Mouse (Mus musculus): Measurements from ENCODE around the gene Arhgef28. TPM values are rescaled to one million over a fixed set of nuclear protein-coding genes. Genes with fewer than 3 reads are reported as not detected.

Arhgef28 gene
- polyA plus RNA-seq, 1 experiment from 2014 or later, result 38.6 TPM

- 90% methylated on average over 2 of the region's 2 CpGs for WGBS
- Histone ChIP-seq H3K4me2 (replicated peaks; ENCODE audit: low read depth, low read length) (no peak overlapping the region), H3K27me3 (ENCODE audit: control insufficient read depth, insufficient read depth, low read length) (no peaks in the 10 kb centered on the region), H3K4me1 (ENCODE audit: control insufficient read depth, insufficient read depth, low read length) (peaks cover under 1% of the 10 kb centered on the region; the same call in 1 of the 2 replicates), H3K9me3 (ENCODE audit: control insufficient read depth, low read length) (no peaks in the 10 kb centered on the region), H3K27ac (ENCODE audit: low read depth, low read length) (no peak overlapping the region), H3K9ac (ENCODE audit: low read depth, low read length) (no peak overlapping the region), H3K4me3 (ENCODE audit: low read length) (no peak overlapping the region), H3K36me3 (ENCODE audit: control insufficient read depth, insufficient read depth, low read length) (no peaks in the 10 kb centered on the region)
- ATAC-seq (ENCODE audit: low FRiP score, low TSS enrichment), result no peak
Observed at GRCm38 (mm10) chr13:97976642-97977041, 229.6 kb downstream of the Arhgef28 start.

- Histone ChIP-seq H3K9me3 (ENCODE audit: control insufficient read depth, low read length) (no peaks in the 10 kb centered on the region), H3K36me3 (ENCODE audit: control insufficient read depth, insufficient read depth, low read length) (no peaks in the 10 kb centered on the region), H3K27me3 (ENCODE audit: control insufficient read depth, insufficient read depth, low read length) (no peaks in the 10 kb centered on the region; the same call in 1 of the 2 replicates), H3K27ac (ENCODE audit: low read depth, low read length) (no peak overlapping the region), H3K4me2 (replicated peaks; ENCODE audit: low read depth, low read length) (no peak overlapping the region), H3K4me1 (ENCODE audit: control insufficient read depth, insufficient read depth, low read length) (no peaks in the 10 kb centered on the region), H3K9ac (ENCODE audit: low read depth, low read length) (no peak overlapping the region), H3K4me3 (ENCODE audit: low read length) (no peak overlapping the region)
- 67% methylated on average over 6 of the region's 6 CpGs for WGBS
- no peak for ATAC-seq (ENCODE audit: low FRiP score, low TSS enrichment)
Observed at GRCm38 (mm10) chr13:97974532-97975194, 231.6 kb downstream of the Arhgef28 start.

GRCm38 (mm10) chr13:97973915-97974314, 232.3 kb downstream of the Arhgef28 start:
- ATAC-seq (ENCODE audit: low FRiP score, low TSS enrichment), result no peak
- Histone ChIP-seq H3K27me3 (ENCODE audit: control insufficient read depth, insufficient read depth, low read length) (no peaks in the 10 kb centered on the region; the same call in 1 of the 2 replicates), H3K9me3 (ENCODE audit: control insufficient read depth, low read length) (no peaks in the 10 kb centered on the region), H3K36me3 (ENCODE audit: control insufficient read depth, insufficient read depth, low read length) (no peaks in the 10 kb centered on the region), H3K27ac (ENCODE audit: low read depth, low read length) (no peak overlapping the region), H3K9ac (ENCODE audit: low read depth, low read length) (no peak overlapping the region), H3K4me2 (replicated peaks; ENCODE audit: low read depth, low read length) (no peak overlapping the region), H3K4me1 (ENCODE audit: control insufficient read depth, insufficient read depth, low read length) (no peaks in the 10 kb centered on the region), H3K4me3 (ENCODE audit: low read length) (no peak overlapping the region)
- 71% methylated on average over 4 of the region's 4 CpGs for WGBS

GRCm38 (mm10) chr13:97966077-97966476, 240.2 kb downstream of the Arhgef28 start:
- H3K36me3 ChIP-seq (ENCODE audit: control insufficient read depth, insufficient read depth, low read length), result peaks cover 12% of the 10 kb centered on the region; the same call in 1 of the 2 replicates
- H3K4me2 ChIP-seq (replicated peaks; ENCODE audit: low read depth, low read length), result no peak overlapping the region
- H3K4me3 ChIP-seq (ENCODE audit: low read length), result no peak overlapping the region
- H3K4me1 ChIP-seq (ENCODE audit: control insufficient read depth, insufficient read depth, low read length), result no peaks in the 10 kb centered on the region
- no peaks in the 10 kb centered on the region for H3K9me3 ChIP-seq (ENCODE audit: control insufficient read depth, low read length)
- no peak overlapping the region for H3K9ac ChIP-seq (ENCODE audit: low read depth, low read length)
- H3K27me3 ChIP-seq (ENCODE audit: control insufficient read depth, insufficient read depth, low read length), result no peaks in the 10 kb centered on the region; the same call in 1 of the 2 replicates
- ATAC-seq (ENCODE audit: low FRiP score, low TSS enrichment), result no peak
- no peak overlapping the region for H3K27ac ChIP-seq (ENCODE audit: low read depth, low read length)
- WGBS, result 79% methylated on average over 5 of the region's 5 CpGs

GRCm38 (mm10) chr13:97964892-97965424, 241.3 kb downstream of the Arhgef28 start:
- Histone ChIP-seq H3K4me2 (replicated peaks; ENCODE audit: low read depth, low read length) (no peak overlapping the region), H3K4me1 (ENCODE audit: control insufficient read depth, insufficient read depth, low read length) (no peaks in the 10 kb centered on the region), H3K4me3 (ENCODE audit: low read length) (no peak overlapping the region), H3K27ac (ENCODE audit: low read depth, low read length) (no peak overlapping the region), H3K36me3 (ENCODE audit: control insufficient read depth, insufficient read depth, low read length) (peaks cover 12% of the 10 kb centered on the region; the same call in 1 of the 2 replicates), H3K9ac (ENCODE audit: low read depth, low read length) (no peak overlapping the region), H3K9me3 (ENCODE audit: control insufficient read depth, low read length) (no peaks in the 10 kb centered on the region), H3K27me3 (ENCODE audit: control insufficient read depth, insufficient read depth, low read length) (no peaks in the 10 kb centered on the region; the same call in 1 of the 2 replicates)
- ATAC-seq (ENCODE audit: low FRiP score, low TSS enrichment), result 0 out of 2 replicates have a peak, but pooled peaks have one; percentile 28
- WGBS, result 53% methylated on average over 9 of the region's 9 CpGs

- no peak overlapping the region for H3K4me2 ChIP-seq (replicated peaks; ENCODE audit: low read depth, low read length)
- no peaks in the 10 kb centered on the region for H3K27me3 ChIP-seq (ENCODE audit: control insufficient read depth, insufficient read depth, low read length)
- no peak for ATAC-seq (ENCODE audit: low FRiP score, low TSS enrichment)
- no peak overlapping the region for H3K4me3 ChIP-seq (ENCODE audit: low read length)
- H3K36me3 ChIP-seq (ENCODE audit: control insufficient read depth, insufficient read depth, low read length), result peaks cover 12% of the 10 kb centered on the region; the same call in 1 of the 2 replicates
- H3K4me1 ChIP-seq (ENCODE audit: control insufficient read depth, insufficient read depth, low read length), result peaks cover 6% of the 10 kb centered on the region; the same call in 1 of the 2 replicates
- no peak overlapping the region for H3K9ac ChIP-seq (ENCODE audit: low read depth, low read length)
- WGBS, result 83% methylated on average over 4 of the region's 4 CpGs
- H3K9me3 ChIP-seq (ENCODE audit: control insufficient read depth, low read length), result no peaks in the 10 kb centered on the region
- H3K27ac ChIP-seq (ENCODE audit: low read depth, low read length), result no peak overlapping the region
Observed at GRCm38 (mm10) chr13:97960142-97960541, 246.1 kb downstream of the Arhgef28 start.

GRCm38 (mm10) chr13:97959394-97959888, 246.8 kb downstream of the Arhgef28 start:
- H3K9me3 ChIP-seq (ENCODE audit: control insufficient read depth, low read length), result no peaks in the 10 kb centered on the region
- no peaks in the 10 kb centered on the region for H3K27me3 ChIP-seq (ENCODE audit: control insufficient read depth, insufficient read depth, low read length)
- H3K4me2 ChIP-seq (replicated peaks; ENCODE audit: low read depth, low read length), result no peak overlapping the region
- H3K27ac ChIP-seq (ENCODE audit: low read depth, low read length), result no peak overlapping the region
- no peak for ATAC-seq (ENCODE audit: low FRiP score, low TSS enrichment)
- 51% methylated on average over 7 of the region's 7 CpGs for WGBS
- no peak overlapping the region for H3K9ac ChIP-seq (ENCODE audit: low read depth, low read length)
- H3K36me3 ChIP-seq (ENCODE audit: control insufficient read depth, insufficient read depth, low read length), result peaks cover 12% of the 10 kb centered on the region; the same call in 1 of the 2 replicates
- H3K4me3 ChIP-seq (ENCODE audit: low read length), result no peak overlapping the region
- peaks cover 8% of the 10 kb centered on the region; the same call in 1 of the 2 replicates for H3K4me1 ChIP-seq (ENCODE audit: control insufficient read depth, insufficient read depth, low read length)

GRCm38 (mm10) chr13:97955759-97956158, 250.5 kb downstream of the Arhgef28 start:
- H3K9me3 ChIP-seq (ENCODE audit: control insufficient read depth, low read length), result no peaks in the 10 kb centered on the region
- peaks cover 4% of the 10 kb centered on the region; the same call in 1 of the 2 replicates for H3K36me3 ChIP-seq (ENCODE audit: control insufficient read depth, insufficient read depth, low read length)
- 50% methylated on average over 9 of the region's 9 CpGs for WGBS
- H3K27me3 ChIP-seq (ENCODE audit: control insufficient read depth, insufficient read depth, low read length), result no peaks in the 10 kb centered on the region
- no peak overlapping the region for H3K27ac ChIP-seq (ENCODE audit: low read depth, low read length)
- no peak for ATAC-seq (ENCODE audit: low FRiP score, low TSS enrichment)
- no peak overlapping the region for H3K9ac ChIP-seq (ENCODE audit: low read depth, low read length)
- H3K4me1 ChIP-seq (ENCODE audit: control insufficient read depth, insufficient read depth, low read length), result peaks cover 8% of the 10 kb centered on the region; the same call in 1 of the 2 replicates
- H3K4me2 ChIP-seq (replicated peaks; ENCODE audit: low read depth, low read length), result no peak overlapping the region
- H3K4me3 ChIP-seq (ENCODE audit: low read length), result no peak overlapping the region

All from kidney, embryonic 14.5 days (tissue).